Mouse (Mus musculus) midbrain, embryonic 10.5 days (tissue): ENCODE measurements around the gene Olfr818. TPM values are rescaled to one million over a fixed set of nuclear protein-coding genes. Genes with fewer than 3 reads are reported as not detected.
"Not testable (repeated sequence)": the region's sequence is repeated elsewhere in the genome, so short reads cannot be mapped to it uniquely, and the experiment has no call there.

ENCODE experiments used
- DNase-seq: peaks from one replicate; pipeline ENCODE4 v3.0.0-alpha.2; 2017; ENCODE audit warnings: low spot score
- H3K27ac ChIP-seq: fragments of 300-500 bp; sonication (generic); replicated peaks from 2 replicates; pipeline ENCODE4 v1.5.1; 2016; ENCODE audit warnings: mild to moderate bottlenecking
- H3K27me3 ChIP-seq: fragments of 300-500 bp; sonication (generic); 2 replicates; pipeline ENCODE4 v1.6.1; 2016; ENCODE audit warnings: low read depth, mild to moderate bottlenecking; ENCODE audit not compliant: poor library complexity, severe bottlenecking
- H3K36me3 ChIP-seq: fragments of 300-500 bp; sonication (generic); 2 replicates; pipeline ENCODE4 v1.6.1; 2016; ENCODE audit warnings: mild to moderate bottlenecking, moderate library complexity
- H3K4me1 ChIP-seq: fragments of 300-500 bp; sonication (generic); 2 replicates; pipeline ENCODE4 v1.6.1; 2016
- H3K4me3 ChIP-seq: fragments of 300-500 bp; sonication (generic); 2 replicates; pipeline ENCODE4 v1.5.1; 2016; ENCODE audit warnings: mild to moderate bottlenecking, moderate library complexity
- H3K9me3 ChIP-seq: fragments of 300-500 bp; sonication (generic); replicated peaks from 2 replicates; pipeline ENCODE4 v1.6.1; 2016; ENCODE audit warnings: mild to moderate bottlenecking
- WGBS: fragments of 180-500 bp; shearing (Covaris S2); methylation state at CpG from one replicate; pipeline ENCODE4 v1.1.7; 2016; 5-methylcytosine and 5-hydroxymethylcytosine counted together
- polyA plus RNA-seq: library from polyadenylated mRNA; unstranded; fragments of >200 nt; fragmentation: Nextera tagmentation; extraction: Ambion mirVana; gene quantifications from 2 replicates; pipeline ENCODE4 v1.2.1, GENCODE M21; 2016

Olfr818 gene
- not detected in 2 replicates for polyA plus RNA-seq

- no peaks in the 10 kb centered on the region for H3K4me1 ChIP-seq
- H3K9me3 ChIP-seq, result no peaks in the 10 kb centered on the region
- H3K36me3 ChIP-seq, result no peaks in the 10 kb centered on the region
- no peak within 1 kb of the TSS for H3K27ac ChIP-seq
- no peak within 1 kb of the TSS for H3K4me3 ChIP-seq
- DNase-seq, result no peak
- no peaks in the 10 kb centered on the region for H3K27me3 ChIP-seq
- WGBS, result 91% methylated on average over 2 of the region's 2 CpGs
Observed at GRCm38 (mm10) chr10:129949000-129949399, at the start of gene Olfr818. Olfr818 (minus strand) TSS chr10:129949100.

GRCm38 (mm10) chr10:129984962-129985361, 36.1 kb upstream of the Olfr818 start, which contains the start of gene Gm10310:
Gm10310 (minus strand) TSS chr10:129985062.
- not testable (repeated sequence) for H3K27ac ChIP-seq, H3K4me1 ChIP-seq, H3K9me3 ChIP-seq, H3K36me3 ChIP-seq, H3K4me3 ChIP-seq, DNase-seq, H3K27me3 ChIP-seq
- WGBS, result no CpG with 5 or more reads among the region's 1 CpGs

- no CpG with 5 or more reads among the region's 3 CpGs for WGBS
- not testable (repeated sequence) for H3K27me3 ChIP-seq, H3K27ac ChIP-seq, H3K4me1 ChIP-seq, H3K4me3 ChIP-seq, DNase-seq, H3K9me3 ChIP-seq, H3K36me3 ChIP-seq
Observed at GRCm38 (mm10) chr10:129981867-129982266, 33.0 kb upstream of the Olfr818 start.

- not testable (repeated sequence) for H3K4me1 ChIP-seq, H3K27ac ChIP-seq
- no CpG with 5 or more reads among the region's 2 CpGs for WGBS
Observed at GRCm38 (mm10) chr10:129976040-129976439, 27.1 kb upstream of the Olfr818 start, which contains the start of gene Olfr247. Olfr247 (minus strand) TSS chr10:129976140.

GRCm38 (mm10) chr10:129972994-129973393, 24.1 kb upstream of the Olfr818 start:
- WGBS, result no CpG with 5 or more reads among the region's 3 CpGs
- H3K9me3 ChIP-seq, H3K27ac ChIP-seq, H3K36me3 ChIP-seq, DNase-seq, H3K27me3 ChIP-seq, H3K4me3 ChIP-seq, H3K4me1 ChIP-seq: not testable (repeated sequence)

More at GRCm38 (mm10) chr10:129976040-129976439, 27.1 kb upstream of the Olfr818 start, which contains the start of gene Olfr247:
- not testable (repeated sequence) for H3K36me3 ChIP-seq, DNase-seq, H3K27me3 ChIP-seq, H3K9me3 ChIP-seq, H3K4me3 ChIP-seq

GRCm38 (mm10) chr10:129967166-129967565, 18.3 kb upstream of the Olfr818 start, which contains the start of gene Olfr819:
Olfr819 (minus strand) TSS chr10:129967266.
- H3K27ac ChIP-seq, H3K36me3 ChIP-seq, H3K4me1 ChIP-seq, H3K27me3 ChIP-seq, H3K9me3 ChIP-seq, DNase-seq, H3K4me3 ChIP-seq: not testable (repeated sequence)
- WGBS, result 80% methylated on average over 2 of the region's 2 CpGs

GRCm38 (mm10) chr10:129966232-129966631, 17.3 kb upstream of the Olfr818 start:
- H3K9me3 ChIP-seq, H3K27me3 ChIP-seq, H3K4me3 ChIP-seq, H3K27ac ChIP-seq, H3K4me1 ChIP-seq, H3K36me3 ChIP-seq, DNase-seq: not testable (repeated sequence)
- 93% methylated on average over 2 of the region's 3 CpGs for WGBS

- no peaks in the 10 kb centered on the region for H3K36me3 ChIP-seq
- H3K4me1 ChIP-seq, result no peaks in the 10 kb centered on the region
- no peak for DNase-seq
- no peaks in the 10 kb centered on the region for H3K27me3 ChIP-seq
- no peak within 1 kb of the TSS for H3K27ac ChIP-seq
- 89% methylated on average over 1 of the region's 1 CpGs for WGBS
- no peak within 1 kb of the TSS for H3K4me3 ChIP-seq
- H3K9me3 ChIP-seq, result no peaks in the 10 kb centered on the region
Observed at GRCm38 (mm10) chr10:129915497-129915896, 33.4 kb downstream of the Olfr818 start, which contains the start of gene Olfr816. Olfr816 (minus strand) TSS chr10:129915597.

GRCm38 (mm10) chr10:129905767-129906166, 43.1 kb downstream of the Olfr818 start, which contains the start of gene Olfr815:
Olfr815 (minus strand) TSS chr10:129905867.
- H3K9me3 ChIP-seq, H3K4me1 ChIP-seq, H3K4me3 ChIP-seq, H3K27ac ChIP-seq, H3K36me3 ChIP-seq, DNase-seq, H3K27me3 ChIP-seq: not testable (repeated sequence)
- WGBS, result 69% methylated on average over 1 of the region's 1 CpGs

Other genes starting within 250 kb of the Olfr818 start
- not detected in 2 replicates for gene Olfr804, start 245.9 kb downstream of the Olfr818 start, polyA plus RNA-seq
- not detected in 2 replicates for gene Olfr805, start 219.7 kb downstream of the Olfr818 start, polyA plus RNA-seq
- gene Olfr806, start 207.2 kb downstream of the Olfr818 start, polyA plus RNA-seq, result not detected in 2 replicates
- not detected in 2 replicates for gene Olfr807, start 191.3 kb downstream of the Olfr818 start, polyA plus RNA-seq
- not detected in 2 replicates for gene Olfr808, start 183.6 kb downstream of the Olfr818 start, polyA plus RNA-seq
- not detected in 2 replicates for gene Olfr809, start 174.5 kb downstream of the Olfr818 start, polyA plus RNA-seq
- gene Olfr810, start 154.2 kb downstream of the Olfr818 start, polyA plus RNA-seq, result not detected in 2 replicates
- not detected in 2 replicates for gene Olfr811, start 144.7 kb downstream of the Olfr818 start, polyA plus RNA-seq
- gene Olfr812, start 103.0 kb downstream of the Olfr818 start, polyA plus RNA-seq, result not detected in 2 replicates
- gene Olfr813, start 93.7 kb downstream of the Olfr818 start, polyA plus RNA-seq, result not detected in 2 replicates
- not detected in 2 replicates for gene Olfr814, start 69.2 kb downstream of the Olfr818 start, polyA plus RNA-seq
- not detected in 2 replicates for gene Olfr815, start 43.2 kb downstream of the Olfr818 start, polyA plus RNA-seq
- gene Olfr816, start 33.5 kb downstream of the Olfr818 start, polyA plus RNA-seq, result not detected in 2 replicates
- gene Olfr819, start 18.2 kb upstream of the Olfr818 start, polyA plus RNA-seq, result not detected in 2 replicates
- not detected in 2 replicates for gene Olfr247, start 27.0 kb upstream of the Olfr818 start, polyA plus RNA-seq
- not detected in 2 replicates for gene Gm10310, start 36.0 kb upstream of the Olfr818 start, polyA plus RNA-seq
- not detected in 2 replicates for gene Olfr820, start 63.5 kb upstream of the Olfr818 start, polyA plus RNA-seq
- not detected in 2 replicates for gene Olfr821, start 81.2 kb upstream of the Olfr818 start, polyA plus RNA-seq
- gene Olfr822, start 122.1 kb upstream of the Olfr818 start, polyA plus RNA-seq, result not detected in 2 replicates
- gene Olfr823, start 166.3 kb upstream of the Olfr818 start, polyA plus RNA-seq, result not detected in 2 replicates
- gene Olfr824, start 180.9 kb upstream of the Olfr818 start, polyA plus RNA-seq, result not detected in 2 replicates
- gene Olfr825, start 217.7 kb upstream of the Olfr818 start, polyA plus RNA-seq, result not detected in 2 replicates
- gene Olfr826, start 235.1 kb upstream of the Olfr818 start, polyA plus RNA-seq, result not detected in 2 replicates